In the genomic region with DNA sequence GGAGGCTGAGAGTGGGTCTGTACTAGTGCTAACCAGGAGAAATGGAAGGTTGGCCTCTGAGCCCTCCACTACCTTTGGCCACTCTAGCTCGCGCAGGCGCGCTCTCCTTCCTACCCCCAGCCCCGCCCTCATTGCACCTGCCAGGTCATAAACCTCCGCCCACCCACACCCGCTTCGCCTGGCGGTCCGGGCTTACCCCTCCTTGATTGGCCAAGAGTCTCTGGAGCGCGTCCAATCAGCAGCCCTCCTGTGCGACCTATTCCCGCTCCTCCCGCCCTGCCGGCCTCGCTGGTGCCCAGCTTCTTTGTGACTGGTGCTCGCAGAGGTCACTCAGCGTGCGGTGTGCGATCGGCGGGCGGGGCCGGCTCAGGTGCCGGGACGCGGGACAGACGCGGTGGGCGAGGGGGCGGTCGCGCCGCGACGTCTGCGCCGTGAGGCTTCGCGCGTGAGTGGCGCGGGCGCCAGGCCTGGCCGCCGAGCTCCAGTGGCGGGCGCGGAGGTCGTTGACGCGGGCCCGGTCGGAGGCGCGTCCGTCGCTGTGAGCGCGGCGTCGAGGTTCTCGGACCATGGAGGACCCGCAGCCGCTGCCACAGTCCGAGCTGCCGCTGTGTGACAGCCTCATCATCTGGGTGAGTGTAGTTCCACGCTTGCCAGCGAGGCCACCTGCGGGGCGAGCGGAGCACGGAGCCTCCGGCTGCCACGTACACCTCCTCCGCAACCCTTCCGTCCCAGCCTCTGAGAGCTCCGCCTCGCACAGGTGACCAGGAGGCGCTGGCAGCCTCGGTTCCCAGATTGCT, we compare ENCODE assay signal across 8 mouse cellular contexts. TPM values are rescaled to one million over a fixed set of nuclear protein-coding genes. Genes with fewer than 3 reads are reported as not detected.
DNase-seq lines count a peak whose midpoint lies in the region; ATAC-seq and TF ChIP-seq lines count a peak whose summit lies in the region.

TSS of gene Hook1 (plus strand) at position 313 of the 797 bp plus-strand sequence.

- no peaks in the 10 kb centered on the region for H3K4me1 ChIP-seq in heart, embryonic 12.5 days (replicated peaks)
- 0 out of 2 replicates have a peak, but pooled peaks cover 9% of the 10 kb centered on the region for H3K4me1 ChIP-seq in kidney, embryonic 15.5 days
- H3K4me1 ChIP-seq in limb, embryonic 14.5 days (ENCODE audit: control insufficient read depth, insufficient read depth, low read length) = no peaks in the 10 kb centered on the region
- peaks cover 26% of the 10 kb centered on the region for H3K4me1 ChIP-seq in midbrain, embryonic 15.5 days

- peak within 1 kb of the TSS; percentile 89 for H3K4me2 ChIP-seq in heart, embryonic 12.5 days
- peak within 1 kb of the TSS; percentile 86 for H3K4me2 ChIP-seq in kidney, embryonic 15.5 days
- H3K4me2 ChIP-seq in limb, embryonic 14.5 days (replicated peaks; ENCODE audit: low read depth, low read length, severe bottlenecking) = peak within 1 kb of the TSS; percentile 90
- peak within 1 kb of the TSS; percentile 58 for H3K4me2 ChIP-seq in midbrain, embryonic 15.5 days

- DNase-seq in B cell, adult 2 months = peak; percentile 91 to 93
- peak; percentile 78 for DNase-seq in c-Kit-positive CD71-negative TER-119-negative erythroid progenitor cells, embryonic 14.5 days (ENCODE audit: low read depth)
- DNase-seq in fat pad, adult 2 months (ENCODE audit: extremely low read depth, low read depth, low spot score) = peak; percentile 81
- peak; percentile 94 for DNase-seq in limb, embryonic 14.5 days (ENCODE audit: low spot score)
- peak; percentile 88 to 92 for DNase-seq in spleen, adult 18-20 months

- no peaks in the 10 kb centered on the region for H3K9me3 ChIP-seq in heart, embryonic 12.5 days (replicated peaks)
- H3K9me3 ChIP-seq in kidney, embryonic 15.5 days (replicated peaks) = no peaks in the 10 kb centered on the region
- no peaks in the 10 kb centered on the region for H3K9me3 ChIP-seq in limb, embryonic 14.5 days (ENCODE audit: control insufficient read depth, low read length)
- H3K9me3 ChIP-seq in midbrain, embryonic 15.5 days = no peaks in the 10 kb centered on the region

- under 1% methylated on average over 82 of the region's 82 CpGs for WGBS in heart, embryonic 12.5 days
- under 1% methylated on average over 82 of the region's 82 CpGs for WGBS in kidney, embryonic 15.5 days
- WGBS in limb, embryonic 14.5 days = under 1% methylated on average over 73 of the region's 82 CpGs
- under 1% methylated on average over 82 of the region's 82 CpGs for whole genome bisulfite sequencing in midbrain, embryonic 15.5 days

- no peaks in the 10 kb centered on the region for H3K27me3 ChIP-seq in heart, embryonic 12.5 days (replicated peaks)
- H3K27me3 ChIP-seq in kidney, embryonic 15.5 days = 0 out of 2 replicates have a peak, but pooled peaks cover 7% of the 10 kb centered on the region
- no peaks in the 10 kb centered on the region for H3K27me3 ChIP-seq in limb, embryonic 14.5 days (ENCODE audit: control insufficient read depth, insufficient read depth, low read length)
- H3K27me3 ChIP-seq in midbrain, embryonic 15.5 days (replicated peaks) = no peaks in the 10 kb centered on the region

- TF ChIP-seq POLR2A in limb, embryonic 14.5 days (IDR thresholded peaks at IDR 0.05; ENCODE audit: borderline replicate concordance, extremely low read depth, insufficient read depth, insufficient read length) = 0 out of 2 replicates have a peak, but pooled peaks have one; percentile 15

- no peaks in the 10 kb centered on the region for H3K36me3 ChIP-seq in heart, embryonic 12.5 days
- H3K36me3 ChIP-seq in kidney, embryonic 15.5 days = no peaks in the 10 kb centered on the region
- no peaks in the 10 kb centered on the region for H3K36me3 ChIP-seq in limb, embryonic 14.5 days (ENCODE audit: control insufficient read depth, insufficient read depth, low read length)
- no peaks in the 10 kb centered on the region for H3K36me3 ChIP-seq in midbrain, embryonic 15.5 days (replicated peaks)

- ATAC-seq in heart, embryonic 12.5 days (ENCODE audit: insufficient number of reproducible peaks, low FRiP score) = peak; percentile 99
- ATAC-seq in kidney, embryonic 15.5 days (replicated peaks; ENCODE audit: low FRiP score) = peak; percentile 100
- peak; percentile 98 for ATAC-seq in limb, embryonic 14.5 days (ENCODE audit: low FRiP score, low read depth)
- ATAC-seq in midbrain, embryonic 15.5 days (replicated peaks) = peak; percentile 100

- H3K9ac ChIP-seq in heart, embryonic 12.5 days = peak within 1 kb of the TSS; percentile 80
- peak within 1 kb of the TSS; percentile 72 for H3K9ac ChIP-seq in kidney, embryonic 15.5 days
- peak within 1 kb of the TSS; percentile 68 for H3K9ac ChIP-seq in limb, embryonic 14.5 days (ENCODE audit: low read depth, low read length, severe bottlenecking)
- H3K9ac ChIP-seq in midbrain, embryonic 15.5 days = peak within 1 kb of the TSS; percentile 77

- no peak within 1 kb of the TSS for H3K27ac ChIP-seq in heart, embryonic 12.5 days (ENCODE audit: poor library complexity, severe bottlenecking)
- peak within 1 kb of the TSS; percentile 88 for H3K27ac ChIP-seq in kidney, embryonic 15.5 days
- H3K27ac ChIP-seq in limb, embryonic 14.5 days (replicated peaks; ENCODE audit: low read depth, low read length) = no peak within 1 kb of the TSS
- H3K27ac ChIP-seq in midbrain, embryonic 15.5 days = peak within 1 kb of the TSS; percentile 88

- peak within 1 kb of the TSS; percentile 80 for H3K4me3 ChIP-seq in heart, embryonic 12.5 days
- H3K4me3 ChIP-seq in kidney, embryonic 15.5 days (replicated peaks) = peak within 1 kb of the TSS; percentile 75
- H3K4me3 ChIP-seq in limb, embryonic 14.5 days (replicated peaks; ENCODE audit: low read length) = peak within 1 kb of the TSS; percentile 64
- peak within 1 kb of the TSS; percentile 79 for H3K4me3 ChIP-seq in midbrain, embryonic 15.5 days

RNA-seq across cellular contexts. Expression of gene Hook1, which starts in this region (rescaled TPM):
- polyA plus RNA-seq in heart, embryonic 12.5 days (2016; fragmentation: Nextera tagmentation; extraction: Ambion mirVana) = 11.0 and 11.7 TPM in 2 replicates
- 22.6 and 23.6 TPM in 2 replicates for polyA plus RNA-seq in kidney, embryonic 15.5 days (2015; fragmentation: Nextera tagmentation; extraction: Ambion mirVana)
- 9.7 and 10.6 TPM in 2 replicates for polyA plus RNA-seq in limb, embryonic 14.5 days (2012; rRNA removed)
- polyA plus RNA-seq in limb, embryonic 14.5 days (2014; fragmentation: Nextera tagmentation; extraction: Ambion mirVana) = 12.6 and 13.5 TPM in 2 replicates
- polyA plus RNA-seq in midbrain, embryonic 15.5 days (2015; fragmentation: Nextera tagmentation; extraction: Ambion mirVana) = 72.9 and 81.0 TPM in 2 replicates

Comparison
In these comparisons a context has a peak if more than half of its experiments do, and no peak if none do; other contexts are left out.
1. H3K27ac ChIP-seq: peak in kidney, embryonic 15.5 days (single experiment) and midbrain, embryonic 15.5 days (single experiment); none in heart, embryonic 12.5 days (single experiment) and limb, embryonic 14.5 days (single experiment).
2. Peak in every context shown above with its lines, with median percentiles within 50 percentile points of each other: DNase-seq, ATAC-seq, H3K4me2 ChIP-seq, H3K4me3 ChIP-seq and H3K9ac ChIP-seq.